Mouse (Mus musculus): ENCODE measurements around the gene Tfap2a. TPM values are rescaled to one million over a fixed set of nuclear protein-coding genes. Genes with fewer than 3 reads are reported as not detected.
A peak's percentile ranks its signal among the peaks of the same experiment; 100 is the strongest.

Gene Tfap2a
- total RNA-seq, 1 experiment, result 0.27 TPM

DNA sequence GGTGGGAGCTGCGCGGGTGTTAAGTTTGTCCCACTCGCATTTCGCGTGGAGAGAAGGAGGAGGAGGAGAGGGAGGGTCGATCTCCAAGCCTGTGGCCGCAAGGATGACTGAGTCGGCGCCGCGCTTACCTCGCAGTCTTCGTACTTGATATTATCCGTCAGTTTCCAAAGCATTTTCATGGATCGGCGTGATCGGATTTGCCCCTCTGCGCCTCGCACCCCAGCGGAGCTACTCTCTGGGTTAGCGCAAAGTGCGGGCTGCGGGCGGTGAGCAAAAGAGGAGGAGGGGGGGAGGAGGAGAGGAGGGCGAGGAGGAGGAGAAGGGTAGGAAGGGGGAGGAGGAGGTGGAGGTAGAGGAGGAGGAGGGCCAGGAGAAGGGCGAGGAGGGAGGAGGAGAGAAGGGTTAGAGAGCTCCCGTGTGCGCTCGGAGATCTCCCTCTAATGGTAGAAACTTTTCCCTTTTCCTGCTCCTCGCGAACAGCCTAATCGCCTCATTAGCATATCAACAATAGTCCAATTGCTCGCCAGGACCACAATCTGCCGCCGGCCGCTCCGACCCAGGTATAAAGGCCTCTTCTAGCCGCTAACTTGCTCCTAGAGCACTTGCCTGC, 4.5 kb downstream of the Tfap2a start:
- TF ChIP-seq ZNF384 (IDR thresholded peaks at IDR 0.05; ENCODE audit: low read depth, low read length) (no peak), ZC3H11A (IDR thresholded peaks at IDR 0.05; ENCODE audit: borderline replicate concordance, low read depth, low read length) (no peak), CHD2 (IDR thresholded peaks at IDR 0.05; ENCODE audit: low read depth, low read length) (no peak), HCFC1 (IDR thresholded peaks at IDR 0.05; ENCODE audit: borderline replicate concordance, insufficient read depth, low read length) (peak; percentile 67; the same call in 1 of the 2 replicates)
- Histone ChIP-seq H3K27ac (ENCODE audit: insufficient read depth, low read depth, low read length, poor library complexity, severe bottlenecking) (no peak overlapping the region), H3K4me1 (ENCODE audit: control insufficient read depth in 2 of 2, insufficient read depth in 2 of 2, low read length in 2 of 2, poor library complexity in 1 of 2) (peaks cover 2 to 3% of the 10 kb centered on the region in 2 experiments; a peak in 2 of 4 replicates), H3K9me3 (ENCODE audit: control insufficient read depth, insufficient read depth, low read depth, low read length) (no peaks in the 10 kb centered on the region), H3K36me3 (ENCODE audit: control insufficient read depth, insufficient read depth, low read length, poor library complexity, severe bottlenecking) (no peaks in the 10 kb centered on the region), H3K4me3 (ENCODE audit: insufficient read depth in 1 of 2, low read depth in 1 of 2, low read length in 2 of 2, poor library complexity in 1 of 2, severe bottlenecking in 1 of 2) (peak overlapping the region; percentile 2 to 4; a peak in 1 of 4 replicates), H3K9ac (ENCODE audit: insufficient read depth, low read depth, low read length, poor library complexity, severe bottlenecking) (no peak overlapping the region)
- peak; percentile 72 for DNase-seq (ENCODE audit: low read depth, low spot score)
- in situ Hi-C loops (cut with MboI; ENCODE audit: low sequenced_read_pairs in 2 of 2, unreplicated experiment in 2 of 2), result no loop called here

DNA sequence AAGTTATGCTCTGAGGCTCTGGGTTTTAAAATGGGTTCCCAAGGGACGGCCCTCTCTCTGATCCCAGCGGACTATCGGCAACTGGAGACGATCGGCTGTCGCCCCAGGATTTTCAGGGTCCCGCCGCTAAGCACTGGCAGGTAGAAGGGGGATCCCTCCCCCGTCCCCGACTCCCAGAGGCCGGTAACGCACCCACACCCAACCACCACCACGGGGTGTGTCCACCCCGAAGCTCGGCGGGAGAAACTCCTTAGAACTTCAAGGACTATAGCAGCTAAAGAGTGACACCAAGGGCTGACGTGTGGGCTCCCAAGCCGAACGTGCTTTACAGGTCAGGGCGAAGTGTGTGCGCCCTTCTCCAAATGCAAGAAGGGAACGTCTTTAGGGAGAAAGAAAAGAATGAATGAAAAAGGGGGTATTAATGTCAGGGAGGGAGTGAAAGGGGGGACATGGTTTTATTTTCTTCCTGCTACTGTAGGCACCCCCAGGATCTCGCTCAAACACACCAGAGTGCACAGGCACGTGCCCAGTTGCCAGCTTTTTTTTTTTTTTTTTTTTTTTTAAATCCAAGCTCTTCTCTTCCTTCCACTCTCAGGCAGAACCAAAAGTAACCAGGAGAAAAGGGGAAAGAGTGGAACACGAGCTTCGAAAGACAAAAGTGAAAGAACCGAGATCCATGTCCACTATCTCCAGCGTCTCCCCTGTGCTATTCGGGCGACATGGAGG, 5.2 kb downstream of the Tfap2a start:
- in situ Hi-C loops (cut with MboI; ENCODE audit: low sequenced_read_pairs in 2 of 2, unreplicated experiment in 2 of 2), result no loop called here
- DNase-seq (ENCODE audit: low read depth, low spot score), result no peak
- no peak overlapping the region for H3K27ac ChIP-seq (ENCODE audit: insufficient read depth, low read depth, low read length, poor library complexity, severe bottlenecking)

GRCm38 (mm10) chr13:40732085-40732484, 6.1 kb downstream of the Tfap2a start:
- H3K27ac ChIP-seq (ENCODE audit: insufficient read depth, low read depth, low read length, poor library complexity, severe bottlenecking), result no peak overlapping the region
- no peak for DNase-seq (ENCODE audit: low read depth, low spot score)
- no peak overlapping the region for H3K4me3 ChIP-seq (ENCODE audit: insufficient read depth in 1 of 2, low read depth in 1 of 2, low read length in 2 of 2, poor library complexity in 1 of 2, severe bottlenecking in 1 of 2)
- H3K9ac ChIP-seq (ENCODE audit: insufficient read depth, low read depth, low read length, poor library complexity, severe bottlenecking), result no peak overlapping the region
- no peaks in the 10 kb centered on the region for H3K9me3 ChIP-seq (ENCODE audit: control insufficient read depth, insufficient read depth, low read depth, low read length)
- no peak for TF ChIP-seq ZNF384 (IDR thresholded peaks at IDR 0.05; ENCODE audit: low read depth, low read length)
- H3K36me3 ChIP-seq (ENCODE audit: control insufficient read depth, insufficient read depth, low read length, poor library complexity, severe bottlenecking), result no peaks in the 10 kb centered on the region
- in situ Hi-C loops (cut with MboI; ENCODE audit: low sequenced_read_pairs in 2 of 2, unreplicated experiment in 2 of 2), result no loop called here
- peaks cover 0 to 2% of the 10 kb centered on the region in 2 experiments; a peak in 2 of 4 replicates for H3K4me1 ChIP-seq (ENCODE audit: control insufficient read depth in 2 of 2, insufficient read depth in 2 of 2, low read length in 2 of 2, poor library complexity in 1 of 2)

More for the DNA sequence above, 5.2 kb downstream of the Tfap2a start:
- Histone ChIP-seq H3K9ac (ENCODE audit: insufficient read depth, low read depth, low read length, poor library complexity, severe bottlenecking) (no peak overlapping the region), H3K4me3 (ENCODE audit: insufficient read depth in 1 of 2, low read depth in 1 of 2, low read length in 2 of 2, poor library complexity in 1 of 2, severe bottlenecking in 1 of 2) (peak overlapping the region in 1 of 2 experiments; percentile 11; a peak in 1 of 4 replicates), H3K4me1 (ENCODE audit: control insufficient read depth in 2 of 2, insufficient read depth in 2 of 2, low read length in 2 of 2, poor library complexity in 1 of 2) (peaks cover 0 to 2% of the 10 kb centered on the region in 2 experiments; a peak in 2 of 4 replicates), H3K36me3 (ENCODE audit: control insufficient read depth, insufficient read depth, low read length, poor library complexity, severe bottlenecking) (no peaks in the 10 kb centered on the region), H3K9me3 (ENCODE audit: control insufficient read depth, insufficient read depth, low read depth, low read length) (no peaks in the 10 kb centered on the region)
- TF ChIP-seq MAFK (IDR thresholded peaks at IDR 0.05; ENCODE audit: insufficient read depth, low read depth, low read length), result no peak
- no peak for TF ChIP-seq CHD2 (IDR thresholded peaks at IDR 0.05; ENCODE audit: low read depth, low read length)
- TF ChIP-seq HCFC1 (IDR thresholded peaks at IDR 0.05; ENCODE audit: borderline replicate concordance, insufficient read depth, low read length), result no peak
- no peak for TF ChIP-seq ZC3H11A (IDR thresholded peaks at IDR 0.05; ENCODE audit: borderline replicate concordance, low read depth, low read length)
- peak; percentile 80 for TF ChIP-seq ZNF384 (IDR thresholded peaks at IDR 0.05; ENCODE audit: low read depth, low read length)

GRCm38 (mm10) chr13:40731179-40731841, 6.9 kb downstream of the Tfap2a start:
- no peaks in the 10 kb centered on the region for H3K9me3 ChIP-seq (ENCODE audit: control insufficient read depth, insufficient read depth, low read depth, low read length)
- H3K4me3 ChIP-seq (ENCODE audit: insufficient read depth in 1 of 2, low read depth in 1 of 2, low read length in 2 of 2, poor library complexity in 1 of 2, severe bottlenecking in 1 of 2), result peak overlapping the region; percentile 41 to 55; a peak in 3 of 4 replicates
- DNase-seq (ENCODE audit: low read depth, low spot score), result peak; percentile 40
- H3K36me3 ChIP-seq (ENCODE audit: control insufficient read depth, insufficient read depth, low read length, poor library complexity, severe bottlenecking), result no peaks in the 10 kb centered on the region
- no peak overlapping the region for H3K27ac ChIP-seq (ENCODE audit: insufficient read depth, low read depth, low read length, poor library complexity, severe bottlenecking)
- peak overlapping the region; percentile 35; the same call in 1 of the 2 replicates for H3K9ac ChIP-seq (ENCODE audit: insufficient read depth, low read depth, low read length, poor library complexity, severe bottlenecking)
- in situ Hi-C loops (cut with MboI; ENCODE audit: low sequenced_read_pairs in 2 of 2, unreplicated experiment in 2 of 2), result no loop called here
- no peak for TF ChIP-seq ZNF384 (IDR thresholded peaks at IDR 0.05; ENCODE audit: low read depth, low read length)
- TF ChIP-seq ZC3H11A (IDR thresholded peaks at IDR 0.05; ENCODE audit: borderline replicate concordance, low read depth, low read length), result no peak
- TF ChIP-seq HCFC1 (IDR thresholded peaks at IDR 0.05; ENCODE audit: borderline replicate concordance, insufficient read depth, low read length), result no peak; the same call in 1 of the 2 replicates
- no peak for TF ChIP-seq CHD2 (IDR thresholded peaks at IDR 0.05; ENCODE audit: low read depth, low read length)
- no peak for TF ChIP-seq MAFK (IDR thresholded peaks at IDR 0.05; ENCODE audit: insufficient read depth, low read depth, low read length)
- peaks cover 0 to 2% of the 10 kb centered on the region in 2 experiments; a peak in 2 of 4 replicates for H3K4me1 ChIP-seq (ENCODE audit: control insufficient read depth in 2 of 2, insufficient read depth in 2 of 2, low read length in 2 of 2, poor library complexity in 1 of 2)
